Mouse (Mus musculus): ENCODE data around the gene Tsc2. TPM values are rescaled to one million over a fixed set of nuclear protein-coding genes. Genes with fewer than 3 reads are reported as not detected.

The Tsc2 gene
- polyA plus RNA-seq, 1 experiment from 2014 or later = 65.8 TPM

DNA sequence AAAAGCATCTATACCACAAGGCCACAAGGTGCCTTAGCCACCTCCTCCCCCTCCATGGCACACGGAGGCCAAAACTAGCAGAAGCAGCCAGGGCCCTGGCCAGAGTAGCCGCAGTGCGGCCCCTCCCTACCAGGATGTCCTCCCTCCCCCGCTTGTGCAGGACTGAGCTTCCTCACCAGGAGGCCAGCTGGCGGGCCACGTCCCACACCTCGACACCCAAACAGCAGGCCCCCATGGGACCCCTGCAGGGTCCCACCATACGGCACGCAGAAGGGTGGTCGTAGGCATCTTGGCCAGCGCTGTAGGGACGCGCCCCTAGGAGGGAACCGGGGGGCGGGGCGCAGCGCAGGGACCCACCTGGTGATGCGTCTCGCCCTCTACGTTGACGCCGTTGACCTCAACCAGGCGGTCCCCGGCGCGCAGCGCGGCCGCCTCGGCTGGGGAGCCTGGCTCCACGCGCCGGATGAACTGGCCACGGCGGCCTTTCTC lies 17.2 kb upstream of the Tsc2 start:
- peak overlapping the region; percentile 93 for H3K4me2 ChIP-seq (ENCODE audit: low read length)
- peak overlapping the region; percentile 84 for H3K4me3 ChIP-seq (ENCODE audit: low read length)
- 2% methylated on average over 16 of the region's 35 CpGs for WGBS
- H3K4me1 ChIP-seq (ENCODE audit: control insufficient read depth, insufficient read depth, low read depth, low read length) = peaks cover 15% of the 10 kb centered on the region
- no peaks in the 10 kb centered on the region for H3K27me3 ChIP-seq (replicated peaks; ENCODE audit: control insufficient read depth, insufficient read depth, low read length)
- peak overlapping the region; percentile 82 for H3K27ac ChIP-seq (ENCODE audit: low read depth, low read length)
- no peaks in the 10 kb centered on the region for H3K9me3 ChIP-seq (ENCODE audit: control insufficient read depth, low read length)
- no peaks in the 10 kb centered on the region for H3K36me3 ChIP-seq (ENCODE audit: control insufficient read depth, insufficient read depth, low read length)
- H3K9ac ChIP-seq (ENCODE audit: low read depth, low read length) = peak overlapping the region; percentile 94
- peak; percentile 71 for ATAC-seq

DNA sequence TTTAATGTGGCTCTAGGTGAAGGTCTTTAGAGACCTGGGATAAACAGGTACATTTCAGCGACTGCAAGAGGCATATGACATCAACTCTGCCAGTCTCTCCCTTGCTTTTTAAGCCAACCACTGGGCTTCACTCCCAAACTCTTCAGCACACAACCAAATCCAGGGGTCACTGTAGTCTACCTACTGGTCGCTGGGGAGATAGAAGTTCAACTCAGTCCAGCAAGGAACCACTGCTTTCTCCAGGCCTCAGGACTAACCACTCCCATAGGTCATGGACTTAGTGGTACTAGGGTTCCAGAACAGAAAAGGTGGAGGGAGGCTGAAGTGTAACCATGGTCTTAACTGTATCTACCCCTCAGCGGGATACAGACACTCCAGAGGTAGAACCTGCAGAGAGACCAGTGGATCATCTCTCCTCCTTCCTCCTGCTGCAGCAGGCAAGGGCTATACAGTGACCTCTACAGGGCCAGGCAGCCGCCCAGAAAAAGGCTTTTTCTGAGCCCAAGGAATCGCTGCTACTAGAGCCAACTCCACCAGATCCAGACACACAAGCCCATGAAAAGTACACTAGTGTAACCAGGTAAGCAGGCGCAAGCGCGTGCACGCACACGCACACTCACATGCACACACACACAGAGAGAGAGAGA lies 16.4 kb upstream of the Tsc2 start:
- H3K27me3 ChIP-seq (replicated peaks; ENCODE audit: control insufficient read depth, insufficient read depth, low read length) = no peaks in the 10 kb centered on the region
- peak overlapping the region; percentile 84 for H3K4me3 ChIP-seq (ENCODE audit: low read length)
- no peak for ATAC-seq
- H3K4me1 ChIP-seq (ENCODE audit: control insufficient read depth, insufficient read depth, low read depth, low read length) = peaks cover 14% of the 10 kb centered on the region
- no peaks in the 10 kb centered on the region for H3K9me3 ChIP-seq (ENCODE audit: control insufficient read depth, low read length)
- H3K9ac ChIP-seq (ENCODE audit: low read depth, low read length) = peak overlapping the region; percentile 94
- 70% methylated on average over 10 of the region's 10 CpGs for WGBS
- no peaks in the 10 kb centered on the region for H3K36me3 ChIP-seq (ENCODE audit: control insufficient read depth, insufficient read depth, low read length)
- H3K4me2 ChIP-seq (ENCODE audit: low read length) = peak overlapping the region; percentile 93
- no peak overlapping the region for H3K27ac ChIP-seq (ENCODE audit: low read depth, low read length)

DNA sequence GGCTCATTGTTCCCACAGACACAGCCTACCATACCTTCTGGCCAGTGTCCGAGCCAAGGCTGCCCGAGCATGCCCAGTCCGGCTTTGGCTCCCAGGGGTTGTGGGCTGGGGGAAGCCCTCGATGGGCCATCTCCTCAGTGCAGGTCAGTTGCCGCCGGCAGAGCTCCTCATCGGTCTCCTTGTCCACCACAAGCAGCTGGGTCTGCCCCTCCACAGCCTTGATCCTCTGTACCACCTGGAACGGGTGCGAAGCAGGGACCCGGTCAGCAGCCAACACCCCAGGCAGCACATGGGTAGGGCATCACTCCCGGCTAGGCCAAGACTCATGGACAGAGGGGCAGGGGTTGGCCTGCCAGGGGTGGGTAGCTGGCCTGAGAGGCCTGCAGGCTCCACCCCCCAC lies 15.1 kb upstream of the Tsc2 start:
- Histone ChIP-seq H3K4me2 (ENCODE audit: low read length) (peak overlapping the region; percentile 9), H3K4me1 (ENCODE audit: control insufficient read depth, insufficient read depth, low read depth, low read length) (peaks cover 13% of the 10 kb centered on the region), H3K36me3 (ENCODE audit: control insufficient read depth, insufficient read depth, low read length) (no peaks in the 10 kb centered on the region), H3K9me3 (ENCODE audit: control insufficient read depth, low read length) (no peaks in the 10 kb centered on the region), H3K27me3 (replicated peaks; ENCODE audit: control insufficient read depth, insufficient read depth, low read length) (no peaks in the 10 kb centered on the region), H3K9ac (ENCODE audit: low read depth, low read length) (no peak overlapping the region; the same call in 1 of the 2 replicates), H3K4me3 (ENCODE audit: low read length) (0 out of 2 replicates have a peak overlapping the region, but pooled peaks have one; percentile 11), H3K27ac (ENCODE audit: low read depth, low read length) (no peak overlapping the region; the same call in 1 of the 2 replicates)
- WGBS = 76% methylated on average over 10 of the region's 11 CpGs
- ATAC-seq = no peak

DNA sequence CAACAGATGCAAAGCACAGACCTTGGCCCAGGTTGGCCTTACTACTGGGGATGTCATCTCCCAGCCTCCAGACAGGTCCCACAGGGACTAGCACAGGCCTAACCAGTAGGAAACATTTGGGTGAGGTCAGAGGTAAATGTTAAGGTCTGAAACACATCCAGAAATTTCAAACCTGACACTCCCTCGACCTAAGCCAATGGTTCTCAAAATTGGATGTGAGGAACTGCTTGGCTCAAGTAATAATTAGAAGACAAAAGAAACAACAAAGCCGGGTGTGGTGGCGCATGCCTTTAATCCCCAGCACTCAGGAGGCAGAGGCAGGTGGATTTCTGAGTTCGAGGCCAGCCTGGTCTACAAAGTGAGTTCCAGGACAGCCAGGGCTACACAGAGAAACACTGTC lies 14.0 kb upstream of the Tsc2 start:
- no peak overlapping the region for H3K27ac ChIP-seq (ENCODE audit: low read depth, low read length)
- H3K4me1 ChIP-seq (ENCODE audit: control insufficient read depth, insufficient read depth, low read depth, low read length) = peaks cover 13% of the 10 kb centered on the region
- peaks cover 3% of the 10 kb centered on the region; the same call in 1 of the 2 replicates for H3K36me3 ChIP-seq (ENCODE audit: control insufficient read depth, insufficient read depth, low read length)
- H3K9ac ChIP-seq (ENCODE audit: low read depth, low read length) = no peak overlapping the region
- H3K27me3 ChIP-seq (replicated peaks; ENCODE audit: control insufficient read depth, insufficient read depth, low read length) = no peaks in the 10 kb centered on the region
- ATAC-seq = no peak
- no peaks in the 10 kb centered on the region for H3K9me3 ChIP-seq (ENCODE audit: control insufficient read depth, low read length)
- no peak overlapping the region for H3K4me2 ChIP-seq (ENCODE audit: low read length)
- 88% methylated on average over 4 of the region's 4 CpGs for WGBS
- H3K4me3 ChIP-seq (ENCODE audit: low read length) = no peak overlapping the region

DNA sequence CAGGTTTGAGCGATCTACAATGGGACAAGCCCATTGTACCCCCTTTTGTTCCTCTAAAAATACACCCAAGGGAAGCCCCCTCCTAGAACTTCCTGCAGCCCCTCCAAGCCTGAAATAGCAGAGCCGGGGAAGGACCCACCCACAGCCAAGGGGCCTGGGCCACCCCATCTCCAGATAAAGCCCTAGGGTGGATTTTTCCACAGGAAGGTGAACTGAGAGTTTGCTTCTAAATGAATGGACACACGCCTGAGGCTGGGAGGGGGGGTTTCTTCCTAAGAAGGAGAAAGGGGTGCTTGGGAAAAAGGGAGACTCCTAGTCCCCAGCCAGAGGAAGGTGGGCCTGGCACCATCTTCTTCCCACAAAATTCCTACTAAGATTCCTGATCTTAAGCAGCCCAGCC lies 13.5 kb upstream of the Tsc2 start:
- peaks cover 13% of the 10 kb centered on the region for H3K4me1 ChIP-seq (ENCODE audit: control insufficient read depth, insufficient read depth, low read depth, low read length)
- H3K27ac ChIP-seq (ENCODE audit: low read depth, low read length) = no peak overlapping the region
- no peaks in the 10 kb centered on the region for H3K27me3 ChIP-seq (replicated peaks; ENCODE audit: control insufficient read depth, insufficient read depth, low read length)
- 80% methylated on average over 3 of the region's 3 CpGs for WGBS
- no peak for ATAC-seq
- H3K4me2 ChIP-seq (ENCODE audit: low read length) = no peak overlapping the region
- no peaks in the 10 kb centered on the region for H3K9me3 ChIP-seq (ENCODE audit: control insufficient read depth, low read length)
- peaks cover 3% of the 10 kb centered on the region; the same call in 1 of the 2 replicates for H3K36me3 ChIP-seq (ENCODE audit: control insufficient read depth, insufficient read depth, low read length)
- no peak overlapping the region for H3K9ac ChIP-seq (ENCODE audit: low read depth, low read length)
- H3K4me3 ChIP-seq (ENCODE audit: low read length) = no peak overlapping the region

DNA sequence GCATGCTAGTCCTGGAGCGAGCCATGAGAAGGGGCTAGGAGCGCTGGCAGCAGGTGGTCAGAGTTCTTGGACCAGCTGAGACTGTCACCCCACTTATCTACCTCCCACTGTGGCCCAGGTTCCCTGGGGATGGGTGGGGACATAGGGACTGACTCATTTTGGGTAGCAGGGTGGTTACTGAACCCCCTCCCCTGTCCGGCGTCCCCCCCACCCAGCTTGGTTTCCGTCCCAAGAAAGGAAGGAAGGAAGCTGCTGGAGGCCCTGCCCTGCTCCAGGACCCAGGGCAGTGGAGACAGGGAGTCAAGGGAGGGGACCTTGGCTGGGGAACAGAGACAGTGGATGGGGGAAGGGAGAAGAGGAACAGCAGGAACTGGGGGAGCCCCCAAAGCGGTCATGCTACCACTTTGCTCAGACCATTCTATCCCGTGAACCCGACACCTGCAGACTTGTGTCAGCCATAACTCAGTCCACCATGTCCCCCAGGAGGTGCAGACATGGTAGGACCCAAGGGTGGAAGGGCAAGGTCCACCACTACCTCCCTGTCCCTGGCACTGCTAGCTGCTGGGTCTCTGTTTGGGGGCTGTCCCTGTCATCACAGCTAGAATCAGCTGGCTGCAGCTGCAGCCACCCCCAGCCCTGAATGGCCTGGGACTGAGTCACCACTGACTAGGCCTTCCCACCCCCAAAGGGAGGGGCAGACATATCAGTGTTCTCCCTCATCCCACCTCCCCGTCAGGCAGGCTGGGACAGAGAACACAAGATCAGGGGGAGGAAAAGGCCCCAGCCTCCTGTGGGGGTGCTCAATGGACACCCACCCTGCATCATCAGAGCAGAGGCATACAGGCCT lies 12.7 kb upstream of the Tsc2 start:
- H3K27ac ChIP-seq (ENCODE audit: low read depth, low read length) = peak overlapping the region; percentile 59; the same call in 1 of the 2 replicates
- H3K9ac ChIP-seq (ENCODE audit: low read depth, low read length) = no peak overlapping the region
- H3K4me2 ChIP-seq (ENCODE audit: low read length) = no peak overlapping the region
- peaks cover 3% of the 10 kb centered on the region; the same call in 1 of the 2 replicates for H3K36me3 ChIP-seq (ENCODE audit: control insufficient read depth, insufficient read depth, low read length)
- no peak for ATAC-seq
- 85% methylated on average over 9 of the region's 9 CpGs for WGBS
- H3K4me3 ChIP-seq (ENCODE audit: low read length) = no peak overlapping the region
- H3K4me1 ChIP-seq (ENCODE audit: control insufficient read depth, insufficient read depth, low read depth, low read length) = peaks cover 8% of the 10 kb centered on the region
- no peaks in the 10 kb centered on the region for H3K27me3 ChIP-seq (replicated peaks; ENCODE audit: control insufficient read depth, insufficient read depth, low read length)
- no peaks in the 10 kb centered on the region for H3K9me3 ChIP-seq (ENCODE audit: control insufficient read depth, low read length)

DNA sequence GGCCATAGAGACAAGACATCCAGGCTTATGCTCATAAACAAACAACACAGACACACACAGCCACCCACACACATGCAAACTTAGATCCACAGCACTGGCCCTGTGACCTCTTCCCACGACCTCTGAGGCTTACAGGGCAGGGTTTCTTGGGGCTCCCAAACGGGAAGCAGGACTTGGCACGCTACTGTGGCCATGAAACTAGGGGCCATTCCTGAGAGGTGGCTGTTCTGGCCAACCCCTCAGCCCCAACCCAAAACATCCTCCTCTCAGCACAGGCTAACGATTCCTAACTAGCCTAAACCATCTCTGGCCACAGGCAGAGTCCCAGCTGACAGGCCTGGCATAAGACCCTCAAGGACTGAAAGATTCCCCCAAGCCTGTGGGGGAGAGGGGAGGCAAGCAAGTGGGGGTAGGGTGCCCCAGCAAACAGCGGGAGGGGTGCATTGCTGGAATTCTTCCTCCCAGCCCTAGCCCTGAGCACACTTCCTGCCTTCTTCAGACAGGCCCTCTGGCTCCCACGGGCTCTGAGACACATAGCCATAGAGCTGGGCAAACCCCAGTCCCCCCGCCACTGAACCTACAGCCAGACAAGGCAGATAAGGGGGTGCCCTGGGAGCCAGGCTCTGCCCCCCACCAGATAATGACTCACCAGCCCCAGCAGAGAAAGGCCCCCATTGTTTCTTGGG lies 11.7 kb upstream of the Tsc2 start:
- Histone ChIP-seq H3K4me3 (ENCODE audit: low read length) (no peak overlapping the region), H3K9ac (ENCODE audit: low read depth, low read length) (no peak overlapping the region), H3K36me3 (ENCODE audit: control insufficient read depth, insufficient read depth, low read length) (peaks cover 3% of the 10 kb centered on the region; the same call in 1 of the 2 replicates), H3K9me3 (ENCODE audit: control insufficient read depth, low read length) (no peaks in the 10 kb centered on the region), H3K27ac (ENCODE audit: low read depth, low read length) (0 out of 2 replicates have a peak overlapping the region, but pooled peaks have one; percentile 6), H3K27me3 (replicated peaks; ENCODE audit: control insufficient read depth, insufficient read depth, low read length) (no peaks in the 10 kb centered on the region), H3K4me1 (ENCODE audit: control insufficient read depth, insufficient read depth, low read depth, low read length) (peaks cover 3% of the 10 kb centered on the region; the same call in 1 of the 2 replicates), H3K4me2 (ENCODE audit: low read length) (no peak overlapping the region)
- 58% methylated on average over 7 of the region's 7 CpGs for WGBS
- ATAC-seq = no peak

DNA sequence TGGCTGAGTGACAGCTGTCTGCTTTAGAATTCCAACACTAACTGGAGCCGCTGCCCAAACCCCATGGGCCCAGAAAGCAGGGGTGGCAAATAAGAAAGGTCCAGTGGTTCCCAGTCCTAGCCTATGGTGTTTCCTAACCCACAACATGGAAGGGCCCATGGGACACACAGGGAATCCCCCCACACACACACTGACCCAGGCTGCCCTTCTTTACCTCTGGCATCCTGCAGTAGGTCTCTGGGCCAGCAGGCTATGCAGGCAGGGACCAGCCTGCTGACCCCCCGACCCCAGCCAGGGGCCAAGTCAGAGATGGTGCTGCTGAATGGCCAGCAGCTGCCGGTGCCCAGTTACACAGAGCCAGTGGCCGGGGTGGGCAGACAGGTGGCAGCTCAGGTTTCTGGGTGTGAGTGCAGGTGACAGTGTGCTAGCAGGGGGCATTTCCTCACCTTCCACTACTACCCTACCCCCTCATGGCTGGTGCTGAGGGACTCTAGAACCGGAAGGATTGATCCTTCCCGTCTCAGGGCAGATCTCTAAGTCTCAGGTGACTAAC lies 10.4 kb upstream of the Tsc2 start:
- peaks cover 3% of the 10 kb centered on the region; the same call in 1 of the 2 replicates for H3K36me3 ChIP-seq (ENCODE audit: control insufficient read depth, insufficient read depth, low read length)
- no peak overlapping the region for H3K27ac ChIP-seq (ENCODE audit: low read depth, low read length)
- H3K4me2 ChIP-seq (ENCODE audit: low read length) = no peak overlapping the region
- no peak for ATAC-seq
- H3K9me3 ChIP-seq (ENCODE audit: control insufficient read depth, low read length) = no peaks in the 10 kb centered on the region
- WGBS = 78% methylated on average over 6 of the region's 6 CpGs
- no peaks in the 10 kb centered on the region for H3K4me1 ChIP-seq (ENCODE audit: control insufficient read depth, insufficient read depth, low read depth, low read length)
- H3K9ac ChIP-seq (ENCODE audit: low read depth, low read length) = no peak overlapping the region
- H3K4me3 ChIP-seq (ENCODE audit: low read length) = no peak overlapping the region
- H3K27me3 ChIP-seq (replicated peaks; ENCODE audit: control insufficient read depth, insufficient read depth, low read length) = no peaks in the 10 kb centered on the region
